Mouse (Mus musculus) G1E (cell line): ENCODE results near the gene Sh3yl1.

Experiments used
- CTCF ChIP-seq: IDR thresholded peaks from 2 replicates; pipeline ENCODE4 v1.5.1; 2012; ENCODE audit warnings: low read depth, low read length, inconsistent platforms, mixed read lengths
- GATA1 ChIP-seq: IDR thresholded peaks from 2 replicates; pipeline ENCODE4 v1.6.1; 2012; ENCODE audit warnings: borderline replicate concordance, low read length, inconsistent platforms, mixed read lengths

DNA sequence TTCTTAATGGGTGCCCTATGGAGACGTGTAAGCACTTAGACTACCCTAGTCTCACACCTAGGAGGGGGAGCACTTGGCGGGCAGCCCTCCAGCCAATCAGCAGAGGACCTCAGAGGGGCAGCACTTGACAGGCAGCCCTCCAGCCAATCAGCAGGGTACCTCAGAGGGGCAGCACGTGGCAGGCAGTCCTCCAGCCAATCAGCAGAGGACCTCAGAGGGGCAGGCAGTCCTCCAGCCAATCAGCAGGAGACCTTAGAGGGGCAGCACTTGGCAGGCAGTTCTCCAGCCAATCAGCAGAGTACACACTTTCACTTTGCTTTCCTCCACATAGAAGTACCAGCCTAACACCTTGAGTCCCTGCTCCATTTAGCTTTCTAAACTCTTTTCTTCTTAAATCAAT is 10.9 kb downstream of the Sh3yl1 start:
- TF ChIP-seq GATA1 (no peak), CTCF (no peak)
